Mouse (Mus musculus): ENCODE measurements around the gene Dnajc1. TPM values are rescaled to one million over a fixed set of nuclear protein-coding genes. Genes with fewer than 3 reads are reported as not detected.

The Dnajc1 gene
- polyA plus RNA-seq, 1 experiment from 2014 or later: 22.6 TPM

- Histone ChIP-seq H3K9me3 (replicated peaks) (no peaks in the 10 kb centered on the region), H3K27ac (replicated peaks) (no peak overlapping the region), H3K36me3 (peaks cover 26% of the 10 kb centered on the region; the same call in 1 of the 2 replicates), H3K27me3 (replicated peaks) (no peaks in the 10 kb centered on the region), H3K4me3 (replicated peaks) (no peak overlapping the region), H3K9ac (replicated peaks) (no peak overlapping the region), H3K4me2 (no peak overlapping the region), H3K4me1 (no peaks in the 10 kb centered on the region)
- ATAC-seq (ENCODE audit: low FRiP score): no peak
These were observed 209.6 kb downstream of the Dnajc1 start for GRCm38 (mm10) chr2:18183079-18183478.

- H3K36me3 ChIP-seq: peaks cover 30% of the 10 kb centered on the region
- H3K4me1 ChIP-seq: no peaks in the 10 kb centered on the region
- WGBS: 94% methylated on average over 3 of the region's 3 CpGs
- no peak overlapping the region for H3K27ac ChIP-seq (replicated peaks)
- no peak overlapping the region for H3K4me3 ChIP-seq (replicated peaks)
- no peak for ATAC-seq (ENCODE audit: low FRiP score)
- H3K27me3 ChIP-seq (replicated peaks): no peaks in the 10 kb centered on the region
- H3K9me3 ChIP-seq (replicated peaks): no peaks in the 10 kb centered on the region
- no peak overlapping the region for H3K4me2 ChIP-seq
- no peak overlapping the region for H3K9ac ChIP-seq (replicated peaks)
These were observed 211.0 kb downstream of the Dnajc1 start for GRCm38 (mm10) chr2:18181631-18182030.

DNA sequence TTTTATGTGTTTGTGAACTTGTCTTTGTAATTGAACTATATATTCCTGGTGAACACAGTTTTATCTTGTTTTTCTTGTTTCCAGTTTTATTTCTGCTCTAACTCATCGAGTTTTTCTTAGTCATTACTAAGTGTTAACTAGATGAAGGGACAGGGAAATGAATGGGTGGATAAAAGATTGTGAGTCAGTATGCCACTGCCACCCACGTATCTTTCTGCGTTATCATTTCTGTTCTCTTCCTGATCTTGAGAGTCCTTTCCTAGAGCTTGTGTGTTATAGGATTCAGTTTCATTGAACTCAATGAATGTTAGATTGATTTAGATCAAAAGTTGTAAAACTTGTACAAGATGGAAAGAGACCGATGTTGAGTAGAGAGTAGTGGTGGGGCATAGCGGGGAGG lies 212.3 kb downstream of the Dnajc1 start:
- Histone ChIP-seq H3K27me3 (replicated peaks) (no peaks in the 10 kb centered on the region), H3K4me2 (no peak overlapping the region), H3K27ac (replicated peaks) (no peak overlapping the region), H3K9me3 (replicated peaks) (no peaks in the 10 kb centered on the region), H3K9ac (replicated peaks) (no peak overlapping the region), H3K36me3 (peaks cover 32% of the 10 kb centered on the region), H3K4me3 (replicated peaks) (no peak overlapping the region), H3K4me1 (no peaks in the 10 kb centered on the region)
- ATAC-seq (ENCODE audit: low FRiP score): no peak
- 96% methylated on average over 5 of the region's 5 CpGs for WGBS

DNA sequence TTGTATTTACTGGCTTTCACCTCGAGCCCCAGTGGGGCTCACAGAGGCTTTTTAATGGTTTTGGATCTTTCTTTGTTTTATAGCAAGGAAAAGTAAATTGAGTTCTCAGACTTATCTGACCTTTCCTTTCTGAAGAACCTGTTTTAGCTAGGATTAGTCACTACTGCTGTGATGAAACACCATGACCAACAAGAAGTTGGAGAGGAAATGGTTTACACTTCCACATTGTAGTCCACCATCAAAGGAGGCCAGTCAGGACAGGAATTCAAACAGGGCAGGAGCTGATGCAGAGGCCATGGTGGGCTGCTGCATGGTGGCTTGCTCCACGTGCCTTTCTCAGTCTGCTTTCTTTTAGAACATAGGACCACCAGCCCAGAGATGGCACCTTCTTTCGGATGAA lies 216.4 kb downstream of the Dnajc1 start:
- Histone ChIP-seq H3K27ac (replicated peaks) (no peak overlapping the region), H3K4me3 (replicated peaks) (no peak overlapping the region), H3K4me2 (no peak overlapping the region), H3K4me1 (no peaks in the 10 kb centered on the region), H3K9me3 (replicated peaks) (no peaks in the 10 kb centered on the region), H3K27me3 (replicated peaks) (no peaks in the 10 kb centered on the region), H3K9ac (replicated peaks) (no peak overlapping the region), H3K36me3 (peaks cover 23% of the 10 kb centered on the region)
- 90% methylated on average over 3 of the region's 3 CpGs for WGBS
- ATAC-seq (ENCODE audit: low FRiP score): no peak

- no peak overlapping the region for H3K9ac ChIP-seq (replicated peaks)
- 39% methylated on average over 1 of the region's 1 CpGs for WGBS
These were observed 217.4 kb downstream of the Dnajc1 start for GRCm38 (mm10) chr2:18175234-18175633.

DNA sequence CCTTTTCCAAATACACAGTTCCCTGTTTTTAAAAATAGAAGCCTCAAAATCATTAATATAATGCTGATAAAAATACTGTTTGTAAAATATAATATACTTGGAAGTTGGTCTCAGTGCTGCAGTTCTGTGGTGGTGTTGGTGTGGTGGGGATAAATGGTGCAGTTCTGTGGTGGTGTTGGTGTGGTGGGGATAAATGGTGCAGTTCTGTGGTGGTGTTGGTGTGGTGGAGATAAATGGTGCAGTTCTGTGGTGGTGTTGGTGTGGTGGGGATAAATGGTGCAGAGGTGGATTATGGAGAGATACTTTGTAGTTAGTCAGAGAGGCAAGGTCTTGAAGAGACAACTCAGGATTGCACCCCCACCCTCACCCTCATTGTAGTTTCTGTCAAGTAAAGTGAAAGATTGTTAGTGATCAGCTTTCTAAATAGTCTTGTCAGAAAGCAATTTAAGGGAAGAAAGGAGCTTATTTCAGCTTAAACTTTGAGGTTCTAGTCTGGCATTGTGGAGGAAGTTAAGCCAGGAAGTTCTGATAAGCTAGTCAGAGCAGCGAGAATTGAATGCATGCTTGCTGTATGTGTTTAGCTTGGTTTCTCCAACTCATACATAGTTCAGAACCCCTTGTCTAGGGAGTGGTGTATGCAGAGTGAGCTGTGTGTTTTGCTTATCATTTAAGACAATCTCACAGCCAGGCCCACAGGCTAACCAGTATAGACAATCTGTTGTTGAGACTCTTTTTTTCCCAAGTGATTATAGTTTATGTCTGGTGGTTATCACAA lies 223.3 kb downstream of the Dnajc1 start:
- 70% methylated on average over 1 of the region's 1 CpGs for WGBS
- no peak overlapping the region for H3K4me2 ChIP-seq
- ATAC-seq (ENCODE audit: low FRiP score): no peak

More at GRCm38 (mm10) chr2:18175234-18175633, 217.4 kb downstream of the Dnajc1 start:
- Histone ChIP-seq H3K36me3 (peaks cover 20% of the 10 kb centered on the region), H3K4me3 (replicated peaks) (no peak overlapping the region), H3K9me3 (replicated peaks) (no peaks in the 10 kb centered on the region), H3K4me1 (no peaks in the 10 kb centered on the region), H3K4me2 (no peak overlapping the region), H3K27ac (replicated peaks) (no peak overlapping the region), H3K27me3 (replicated peaks) (no peaks in the 10 kb centered on the region)
- ATAC-seq (ENCODE audit: low FRiP score): no peak

DNA sequence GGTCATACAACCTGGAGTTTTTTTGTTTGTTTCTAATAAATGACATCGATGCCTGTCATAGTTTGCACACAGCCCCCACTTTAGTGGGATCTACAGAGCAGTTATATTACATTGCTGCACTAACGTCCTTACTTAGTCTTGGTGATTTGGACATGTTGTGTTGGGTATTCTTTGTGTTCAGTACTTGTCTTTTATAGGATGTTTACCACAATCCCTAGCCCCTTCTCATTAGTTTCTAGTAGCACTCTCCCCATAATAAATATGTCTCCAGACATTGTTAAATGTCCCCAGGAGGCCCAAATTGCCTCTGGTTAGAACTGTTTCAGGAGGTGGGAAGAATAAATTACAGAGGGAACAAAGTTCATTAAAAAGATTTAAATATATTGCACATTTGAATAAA lies 227.1 kb downstream of the Dnajc1 start:
- no peaks in the 10 kb centered on the region for H3K9me3 ChIP-seq (replicated peaks)
- no peaks in the 10 kb centered on the region for H3K27me3 ChIP-seq (replicated peaks)
- H3K9ac ChIP-seq (replicated peaks): no peak overlapping the region
- ATAC-seq (ENCODE audit: low FRiP score): no peak
- H3K27ac ChIP-seq (replicated peaks): no peak overlapping the region
- peaks cover 8% of the 10 kb centered on the region; the same call in 1 of the 2 replicates for H3K36me3 ChIP-seq
- WGBS: 45% methylated on average over 2 of the region's 2 CpGs
- no peak overlapping the region for H3K4me3 ChIP-seq (replicated peaks)
- H3K4me2 ChIP-seq: no peak overlapping the region
- H3K4me1 ChIP-seq: 0 out of 2 replicates have a peak, but pooled peaks cover 4% of the 10 kb centered on the region

More for the DNA sequence above, 223.3 kb downstream of the Dnajc1 start:
- H3K4me1 ChIP-seq: 0 out of 2 replicates have a peak, but pooled peaks cover 4% of the 10 kb centered on the region
- no peak overlapping the region for H3K27ac ChIP-seq (replicated peaks)
- H3K9me3 ChIP-seq (replicated peaks): no peaks in the 10 kb centered on the region
- no peaks in the 10 kb centered on the region for H3K27me3 ChIP-seq (replicated peaks)
- H3K4me3 ChIP-seq (replicated peaks): no peak overlapping the region
- H3K9ac ChIP-seq (replicated peaks): no peak overlapping the region
- no peaks in the 10 kb centered on the region for H3K36me3 ChIP-seq

- Histone ChIP-seq H3K36me3 (peaks cover 11% of the 10 kb centered on the region; the same call in 1 of the 2 replicates), H3K4me1 (0 out of 2 replicates have a peak, but pooled peaks cover 4% of the 10 kb centered on the region), H3K4me3 (replicated peaks) (no peak overlapping the region), H3K9me3 (replicated peaks) (no peaks in the 10 kb centered on the region), H3K9ac (replicated peaks) (no peak overlapping the region), H3K27me3 (replicated peaks) (no peaks in the 10 kb centered on the region), H3K4me2 (no peak overlapping the region), H3K27ac (replicated peaks) (no peak overlapping the region)
- no peak for ATAC-seq (ENCODE audit: low FRiP score)
- WGBS: 81% methylated on average over 5 of the region's 5 CpGs
These were observed 231.6 kb downstream of the Dnajc1 start for GRCm38 (mm10) chr2:18160992-18161391.

DNA sequence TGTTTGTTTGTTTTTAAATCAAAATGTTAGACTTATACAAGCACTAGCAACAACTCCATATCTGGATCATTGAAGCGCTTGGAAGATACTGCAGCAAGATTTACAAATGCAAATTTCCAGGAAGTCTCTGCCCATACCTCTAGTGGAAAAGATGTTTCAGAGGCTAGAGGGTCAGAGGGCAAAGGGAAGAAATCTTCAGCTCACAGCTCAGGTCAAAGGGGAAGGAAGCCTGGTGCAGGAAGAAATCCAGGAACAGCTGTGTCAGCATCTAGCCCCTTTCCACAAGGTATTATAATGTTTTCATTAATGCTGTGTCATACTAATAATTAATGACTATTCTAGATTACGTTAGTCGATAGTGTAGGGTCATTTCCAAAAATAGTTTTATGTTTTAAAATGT lies 233.2 kb downstream of the Dnajc1 start:
- Histone ChIP-seq H3K4me2 (no peak overlapping the region), H3K27me3 (replicated peaks) (no peaks in the 10 kb centered on the region), H3K4me1 (no peaks in the 10 kb centered on the region), H3K27ac (replicated peaks) (no peak overlapping the region), H3K36me3 (peaks cover 17% of the 10 kb centered on the region; the same call in 1 of the 2 replicates), H3K9ac (replicated peaks) (no peak overlapping the region), H3K4me3 (replicated peaks) (no peak overlapping the region), H3K9me3 (replicated peaks) (no peaks in the 10 kb centered on the region)
- ATAC-seq (ENCODE audit: low FRiP score): no peak
- 87% methylated on average over 3 of the region's 3 CpGs for WGBS

DNA sequence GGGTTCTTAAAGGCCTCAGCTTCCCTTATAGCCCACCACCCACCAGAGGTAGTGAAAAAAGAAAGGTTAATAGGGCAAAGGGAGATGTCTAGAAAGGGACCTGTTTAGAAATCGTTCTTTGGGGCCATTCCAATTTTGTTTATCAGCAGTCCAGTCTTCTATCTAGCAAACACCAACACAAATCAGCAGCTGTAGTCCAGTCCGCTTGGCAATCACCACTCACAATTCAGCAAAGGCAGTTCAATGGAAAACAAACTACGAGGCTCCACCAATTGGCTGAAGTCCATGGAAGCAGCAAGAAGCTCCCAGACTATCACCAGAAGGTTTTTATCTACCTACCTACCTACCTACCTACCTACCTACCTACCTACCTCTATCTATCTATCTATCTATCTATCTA lies 236.5 kb downstream of the Dnajc1 start:
- H3K36me3 ChIP-seq: peaks cover 11% of the 10 kb centered on the region; the same call in 1 of the 2 replicates
- H3K27ac ChIP-seq (replicated peaks): no peak overlapping the region
- no peaks in the 10 kb centered on the region for H3K27me3 ChIP-seq (replicated peaks)
- H3K4me3 ChIP-seq (replicated peaks): no peak overlapping the region
- no peak overlapping the region for H3K9ac ChIP-seq (replicated peaks)
- WGBS: 88% methylated on average over 3 of the region's 3 CpGs
- H3K4me2 ChIP-seq: no peak overlapping the region
- H3K9me3 ChIP-seq (replicated peaks): no peaks in the 10 kb centered on the region
- no peak for ATAC-seq (ENCODE audit: low FRiP score)
- no peaks in the 10 kb centered on the region for H3K4me1 ChIP-seq

Data from neural tube, embryonic 15.5 days (tissue).